Mouse (Mus musculus) kidney, embryonic 15.5 days (tissue): ENCODE results near the gene Hebp2. TPM values are rescaled to one million over a fixed set of nuclear protein-coding genes. Genes with fewer than 3 reads are reported as not detected.

ENCODE experiments used
- ATAC-seq: fragments of 200-750 bp; cut with Nextera tagmentation; replicated peaks from 2 replicates; pipeline ENCODE4 v1.8.0; 2017; ENCODE audit warnings: moderate TSS enrichment; ENCODE audit not compliant: low FRiP score
- H3K27ac ChIP-seq: fragments of 300-500 bp; sonication (generic); 2 replicates; pipeline ENCODE4 v1.5.1; 2015; ENCODE audit warnings: mild to moderate bottlenecking, inconsistent platforms
- H3K27me3 ChIP-seq: fragments of 300-500 bp; sonication (generic); 2 replicates; pipeline ENCODE4 v1.6.1; 2015; ENCODE audit warnings: inconsistent platforms
- H3K36me3 ChIP-seq: fragments of 300-500 bp; sonication (generic); 2 replicates; pipeline ENCODE4 v1.6.1; 2015; ENCODE audit warnings: inconsistent platforms
- H3K4me1 ChIP-seq: fragments of 300-500 bp; sonication (generic); 2 replicates; pipeline ENCODE4 v1.6.1; 2015; ENCODE audit warnings: inconsistent platforms
- H3K4me2 ChIP-seq: fragments of 300-500 bp; sonication (generic); 2 replicates; pipeline ENCODE4 v1.6.1; 2015; ENCODE audit warnings: moderate library complexity, mild to moderate bottlenecking, inconsistent platforms
- H3K4me3 ChIP-seq: fragments of 300-500 bp; sonication (generic); replicated peaks from 2 replicates; pipeline ENCODE4 v1.5.1; 2015; ENCODE audit warnings: mild to moderate bottlenecking, inconsistent platforms
- H3K9ac ChIP-seq: fragments of 300-500 bp; sonication (generic); 2 replicates; pipeline ENCODE4 v1.6.1; 2015; ENCODE audit warnings: mild to moderate bottlenecking, inconsistent platforms
- H3K9me3 ChIP-seq: fragments of 300-500 bp; sonication (generic); replicated peaks from 2 replicates; pipeline ENCODE4 v1.6.1; 2016; ENCODE audit warnings: inconsistent platforms
- WGBS: fragments of 180-500 bp; shearing (Covaris S2); methylation state at CpG from one replicate; pipeline ENCODE4 v1.1.7; 2015; ENCODE audit warnings: mixed read lengths; 5-methylcytosine and 5-hydroxymethylcytosine counted together
- polyA plus RNA-seq: library from polyadenylated mRNA; unstranded; fragments of >200 nt; fragmentation: Nextera tagmentation; extraction: Ambion mirVana; gene quantifications from 2 replicates; pipeline ENCODE4 v1.2.1, GENCODE M21; 2015

The Hebp2 gene
- polyA plus RNA-seq, 1 experiment from 2014 or later = 12.6 TPM

- H3K4me2 ChIP-seq = no peak overlapping the region
- H3K4me3 ChIP-seq = no peak overlapping the region
- 51% methylated on average over 2 of the region's 2 CpGs for WGBS
- H3K4me1 ChIP-seq = peaks cover 18% of the 10 kb centered on the region
- H3K9me3 ChIP-seq = no peaks in the 10 kb centered on the region
- ATAC-seq = no peak
- no peak overlapping the region for H3K9ac ChIP-seq
- peaks cover 8% of the 10 kb centered on the region for H3K36me3 ChIP-seq
- H3K27ac ChIP-seq = no peak overlapping the region
- H3K27me3 ChIP-seq = no peaks in the 10 kb centered on the region
These were observed 37.9 kb downstream of the Hebp2 start for GRCm38 (mm10) chr10:18507869-18508473.

- Histone ChIP-seq H3K9ac (no peak overlapping the region), H3K36me3 (peaks cover 6% of the 10 kb centered on the region), H3K9me3 (no peaks in the 10 kb centered on the region), H3K4me1 (peaks cover 18% of the 10 kb centered on the region), H3K27ac (peak overlapping the region; percentile 37; the same call in 1 of the 2 replicates), H3K4me2 (no peak overlapping the region), H3K4me3 (no peak overlapping the region), H3K27me3 (no peaks in the 10 kb centered on the region)
- peak; percentile 90 for ATAC-seq
- 54% methylated on average over 6 of the region's 6 CpGs for WGBS
These were observed 39.4 kb downstream of the Hebp2 start for GRCm38 (mm10) chr10:18506501-18506946.

GRCm38 (mm10) chr10:18505690-18506089 lies 40.2 kb downstream of the Hebp2 start:
- WGBS = 66% methylated on average over 10 of the region's 10 CpGs
- Histone ChIP-seq H3K4me2 (no peak overlapping the region), H3K27ac (no peak overlapping the region), H3K9me3 (no peaks in the 10 kb centered on the region), H3K4me3 (no peak overlapping the region), H3K9ac (no peak overlapping the region), H3K27me3 (no peaks in the 10 kb centered on the region), H3K36me3 (peaks cover 5% of the 10 kb centered on the region; the same call in 1 of the 2 replicates), H3K4me1 (peaks cover 18% of the 10 kb centered on the region)
- ATAC-seq = no peak

GRCm38 (mm10) chr10:18501997-18502396 lies 43.9 kb downstream of the Hebp2 start:
- Histone ChIP-seq H3K27ac (no peak overlapping the region), H3K27me3 (no peaks in the 10 kb centered on the region), H3K4me2 (no peak overlapping the region), H3K9ac (no peak overlapping the region), H3K4me1 (peaks cover 21% of the 10 kb centered on the region), H3K4me3 (no peak overlapping the region), H3K9me3 (no peaks in the 10 kb centered on the region), H3K36me3 (peaks cover 29% of the 10 kb centered on the region)
- ATAC-seq = no peak
- WGBS = 63% methylated on average over 3 of the region's 3 CpGs

- WGBS = 73% methylated on average over 7 of the region's 7 CpGs
These were observed 48.8 kb downstream of the Hebp2 start for GRCm38 (mm10) chr10:18497066-18497465.

GRCm38 (mm10) chr10:18494249-18494648 lies 51.6 kb downstream of the Hebp2 start:
- H3K4me2 ChIP-seq = no peak overlapping the region
- 48% methylated on average over 7 of the region's 7 CpGs for WGBS
- H3K27me3 ChIP-seq = no peaks in the 10 kb centered on the region
- no peak overlapping the region for H3K4me3 ChIP-seq
- peaks cover 33% of the 10 kb centered on the region for H3K4me1 ChIP-seq
- no peak overlapping the region for H3K9ac ChIP-seq
- ATAC-seq = 0 out of 2 replicates have a peak, but pooled peaks have one; percentile 61
- H3K36me3 ChIP-seq = peaks cover 16% of the 10 kb centered on the region
- H3K9me3 ChIP-seq = no peaks in the 10 kb centered on the region
- peak overlapping the region; percentile 52 for H3K27ac ChIP-seq

More at GRCm38 (mm10) chr10:18497066-18497465, 48.8 kb downstream of the Hebp2 start:
- Histone ChIP-seq H3K9ac (no peak overlapping the region), H3K4me1 (peaks cover 18% of the 10 kb centered on the region), H3K4me3 (no peak overlapping the region), H3K9me3 (no peaks in the 10 kb centered on the region), H3K36me3 (peaks cover 29% of the 10 kb centered on the region), H3K27ac (no peak overlapping the region), H3K4me2 (no peak overlapping the region), H3K27me3 (no peaks in the 10 kb centered on the region)
- no peak for ATAC-seq

GRCm38 (mm10) chr10:18493010-18493894 lies 52.6 kb downstream of the Hebp2 start:
- ATAC-seq = peak; percentile 54
- WGBS = 70% methylated on average over 11 of the region's 11 CpGs
- no peak overlapping the region for H3K9ac ChIP-seq
- peak overlapping the region; percentile 14; the same call in 1 of the 2 replicates for H3K27ac ChIP-seq
- no peak overlapping the region for H3K4me3 ChIP-seq
- H3K4me1 ChIP-seq = peaks cover 36% of the 10 kb centered on the region
- no peaks in the 10 kb centered on the region for H3K27me3 ChIP-seq
- H3K4me2 ChIP-seq = no peak overlapping the region
- H3K36me3 ChIP-seq = peaks cover 6% of the 10 kb centered on the region; the same call in 1 of the 2 replicates
- no peaks in the 10 kb centered on the region for H3K9me3 ChIP-seq

- ATAC-seq = no peak
- peaks cover 38% of the 10 kb centered on the region for H3K4me1 ChIP-seq
- H3K4me3 ChIP-seq = no peak overlapping the region
- H3K27ac ChIP-seq = no peak overlapping the region
- no peaks in the 10 kb centered on the region for H3K36me3 ChIP-seq
- no peaks in the 10 kb centered on the region for H3K27me3 ChIP-seq
- H3K9me3 ChIP-seq = no peaks in the 10 kb centered on the region
- no peak overlapping the region for H3K9ac ChIP-seq
- WGBS = 67% methylated on average over 4 of the region's 4 CpGs
- no peak overlapping the region for H3K4me2 ChIP-seq
These were observed 53.9 kb downstream of the Hebp2 start for GRCm38 (mm10) chr10:18491952-18492351.

- H3K9ac ChIP-seq = no peak overlapping the region
- H3K27me3 ChIP-seq = no peaks in the 10 kb centered on the region
- 83% methylated on average over 10 of the region's 10 CpGs for WGBS
- H3K4me3 ChIP-seq = no peak overlapping the region
- no peaks in the 10 kb centered on the region for H3K36me3 ChIP-seq
- H3K4me2 ChIP-seq = no peak overlapping the region
- ATAC-seq = no peak
- H3K9me3 ChIP-seq = no peaks in the 10 kb centered on the region
- no peak overlapping the region for H3K27ac ChIP-seq
- H3K4me1 ChIP-seq = peaks cover 36% of the 10 kb centered on the region
These were observed 55.9 kb downstream of the Hebp2 start for GRCm38 (mm10) chr10:18489936-18490335.

Other genes with a start within 250 kb of the Hebp2 start
- 9.4 and 9.5 TPM in 2 replicates for gene Nhsl1, start 227.1 kb downstream of the Hebp2 start, polyA plus RNA-seq
- 1.2 and 1.4 TPM in 2 replicates for gene Arfgef3, start 197.9 kb upstream of the Hebp2 start, polyA plus RNA-seq
- gene Gm4922, start 240.7 kb upstream of the Hebp2 start, polyA plus RNA-seq = not detected in 2 replicates